Mouse (Mus musculus): ENCODE results near the gene Gm136. TPM values are rescaled to one million over a fixed set of nuclear protein-coding genes. Genes with fewer than 3 reads are reported as not detected.

Gm136 gene
- total and polyA plus RNA-seq, 3 experiments: not detected

DNA sequence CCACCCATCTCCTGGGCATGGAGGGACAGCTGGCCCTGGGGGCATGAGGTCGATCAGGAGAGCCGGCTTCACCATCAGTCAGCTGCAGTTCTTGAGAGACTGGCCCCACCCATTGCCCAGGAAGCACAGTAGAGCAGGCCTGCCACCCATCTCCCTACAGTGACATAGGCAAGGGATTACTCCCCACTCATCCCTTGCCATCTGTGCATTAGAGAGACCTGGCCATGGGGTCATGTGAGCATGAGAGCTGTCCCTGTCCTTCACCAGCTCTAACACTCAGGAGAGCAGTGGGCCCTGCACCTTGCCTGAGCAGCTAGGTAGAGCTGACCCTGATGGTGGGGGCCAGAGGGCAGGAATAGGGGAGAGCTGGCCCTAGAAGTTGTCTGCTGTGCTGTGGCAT lies 29.6 kb upstream of the Gm136 start:
- TF ChIP-seq GATA1 (IDR thresholded peaks at IDR 0.05; ENCODE audit: borderline replicate concordance, low read length) (no peak), TAL1 (conservative IDR thresholded peaks at IDR 0.05; ENCODE audit: low read depth, low read length) (no peak), GATA2 (IDR thresholded peaks at IDR 0.05; ENCODE audit: borderline replicate concordance, low read depth, low read length) (no peak), POLR2AphosphoS5 (IDR thresholded peaks at IDR 0.05; ENCODE audit: insufficient replicate concordance, low read depth, low read length) (no peak), CTCF (IDR thresholded peaks at IDR 0.05; ENCODE audit: low read depth, low read length) (no peak)
- Histone ChIP-seq H3K4me3 (ENCODE audit: low read depth, low read length) (no peak overlapping the region), H3K36me3 (replicated peaks) (no peaks in the 10 kb centered on the region)

DNA sequence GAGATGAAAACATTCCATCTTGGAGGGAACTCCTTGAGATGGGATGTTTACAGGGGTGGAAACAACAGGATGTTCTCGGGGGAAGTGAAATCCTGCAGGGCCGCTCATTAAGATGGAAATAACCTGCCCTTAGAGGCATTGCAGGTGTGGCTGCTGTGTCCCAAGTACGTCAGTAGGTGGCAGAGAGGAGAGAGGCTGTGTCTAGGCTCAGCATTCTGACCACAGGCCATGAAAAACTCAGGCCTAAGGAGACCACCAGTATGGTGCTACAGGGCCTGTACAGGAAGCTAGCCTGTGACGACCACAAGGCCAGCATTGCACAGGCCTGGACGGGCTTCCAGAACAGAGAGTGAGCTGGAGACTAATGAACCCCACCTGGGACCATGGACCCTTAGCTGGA lies 28.8 kb upstream of the Gm136 start:
- TF ChIP-seq TAL1 (conservative IDR thresholded peaks at IDR 0.05; ENCODE audit: low read depth, low read length) (no peak), CTCF (IDR thresholded peaks at IDR 0.05; ENCODE audit: low read depth, low read length) (no peak), POLR2AphosphoS5 (IDR thresholded peaks at IDR 0.05; ENCODE audit: insufficient replicate concordance, low read depth, low read length) (no peak), GATA1 (IDR thresholded peaks at IDR 0.05; ENCODE audit: borderline replicate concordance, low read length) (no peak), GATA2 (IDR thresholded peaks at IDR 0.05; ENCODE audit: borderline replicate concordance, low read depth, low read length) (no peak)
- ATAC-seq (ENCODE audit: extremely low read depth, insufficient number of reproducible peaks, low FRiP score, poor library complexity, severe bottlenecking): no peak
- no peak for DNase-seq (ENCODE audit: low spot score)

More for the DNA sequence above, 29.6 kb upstream of the Gm136 start:
- ATAC-seq (ENCODE audit: extremely low read depth, insufficient number of reproducible peaks, low FRiP score, poor library complexity, severe bottlenecking) (no peak), DNase-seq (ENCODE audit: low spot score) (no peak)
- Histone ChIP-seq H3K9me3 (replicated peaks) (peaks cover 2% of the 10 kb centered on the region; the same call in 1 of the 2 replicates), H3K27me3 (ENCODE audit: insufficient read depth, low read length) (peaks cover 34% of the 10 kb centered on the region), H3K4me1 (ENCODE audit: insufficient read depth, low read depth, low read length) (peaks cover 15% of the 10 kb centered on the region)

DNA sequence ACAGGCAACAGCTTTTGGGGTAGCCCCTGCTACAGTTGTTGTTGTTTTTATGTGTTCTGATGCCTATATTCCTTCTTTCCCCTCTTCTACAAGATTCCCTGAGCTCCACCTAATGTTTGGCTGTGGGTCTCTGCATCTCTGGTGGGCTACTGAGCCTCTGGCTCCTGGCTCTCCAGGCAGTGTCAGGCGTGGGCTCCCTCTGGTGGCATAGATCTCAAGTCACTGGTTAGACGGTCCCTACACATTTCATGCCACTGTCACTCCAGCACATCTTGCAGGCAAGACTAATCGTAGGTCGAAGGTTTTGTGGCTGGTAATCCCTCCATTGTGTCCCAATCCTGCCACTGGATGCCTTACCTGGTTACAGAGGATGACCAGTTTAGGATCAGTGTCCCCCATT lies 26.7 kb upstream of the Gm136 start:
- Histone ChIP-seq H3K27me3 (ENCODE audit: insufficient read depth, low read length) (peaks cover 21% of the 10 kb centered on the region), H3K9me3 (replicated peaks) (peaks cover 2% of the 10 kb centered on the region; the same call in 1 of the 2 replicates), H3K4me1 (ENCODE audit: insufficient read depth, low read depth, low read length) (peaks cover 18% of the 10 kb centered on the region), H3K4me3 (ENCODE audit: low read depth, low read length) (no peak overlapping the region), H3K36me3 (replicated peaks) (no peaks in the 10 kb centered on the region)
- no peak for TF ChIP-seq POLR2AphosphoS5 (IDR thresholded peaks at IDR 0.05; ENCODE audit: insufficient replicate concordance, low read depth, low read length)
- no peak for TF ChIP-seq CTCF (IDR thresholded peaks at IDR 0.05; ENCODE audit: low read depth, low read length)
- no peak for TF ChIP-seq GATA1 (IDR thresholded peaks at IDR 0.05; ENCODE audit: borderline replicate concordance, low read length)
- no peak for TF ChIP-seq GATA2 (IDR thresholded peaks at IDR 0.05; ENCODE audit: borderline replicate concordance, low read depth, low read length)
- TF ChIP-seq TAL1 (conservative IDR thresholded peaks at IDR 0.05; ENCODE audit: low read depth, low read length): no peak
- DNase-seq (ENCODE audit: low spot score): peak; percentile 12
- ATAC-seq (ENCODE audit: extremely low read depth, insufficient number of reproducible peaks, low FRiP score, poor library complexity, severe bottlenecking): no peak

More for the DNA sequence above, 28.8 kb upstream of the Gm136 start:
- Histone ChIP-seq H3K4me3 (ENCODE audit: low read depth, low read length) (no peak overlapping the region), H3K27me3 (ENCODE audit: insufficient read depth, low read length) (peaks cover 34% of the 10 kb centered on the region), H3K9me3 (replicated peaks) (peaks cover 2% of the 10 kb centered on the region; the same call in 1 of the 2 replicates), H3K36me3 (replicated peaks) (no peaks in the 10 kb centered on the region), H3K4me1 (ENCODE audit: insufficient read depth, low read depth, low read length) (peaks cover 15% of the 10 kb centered on the region)

DNA sequence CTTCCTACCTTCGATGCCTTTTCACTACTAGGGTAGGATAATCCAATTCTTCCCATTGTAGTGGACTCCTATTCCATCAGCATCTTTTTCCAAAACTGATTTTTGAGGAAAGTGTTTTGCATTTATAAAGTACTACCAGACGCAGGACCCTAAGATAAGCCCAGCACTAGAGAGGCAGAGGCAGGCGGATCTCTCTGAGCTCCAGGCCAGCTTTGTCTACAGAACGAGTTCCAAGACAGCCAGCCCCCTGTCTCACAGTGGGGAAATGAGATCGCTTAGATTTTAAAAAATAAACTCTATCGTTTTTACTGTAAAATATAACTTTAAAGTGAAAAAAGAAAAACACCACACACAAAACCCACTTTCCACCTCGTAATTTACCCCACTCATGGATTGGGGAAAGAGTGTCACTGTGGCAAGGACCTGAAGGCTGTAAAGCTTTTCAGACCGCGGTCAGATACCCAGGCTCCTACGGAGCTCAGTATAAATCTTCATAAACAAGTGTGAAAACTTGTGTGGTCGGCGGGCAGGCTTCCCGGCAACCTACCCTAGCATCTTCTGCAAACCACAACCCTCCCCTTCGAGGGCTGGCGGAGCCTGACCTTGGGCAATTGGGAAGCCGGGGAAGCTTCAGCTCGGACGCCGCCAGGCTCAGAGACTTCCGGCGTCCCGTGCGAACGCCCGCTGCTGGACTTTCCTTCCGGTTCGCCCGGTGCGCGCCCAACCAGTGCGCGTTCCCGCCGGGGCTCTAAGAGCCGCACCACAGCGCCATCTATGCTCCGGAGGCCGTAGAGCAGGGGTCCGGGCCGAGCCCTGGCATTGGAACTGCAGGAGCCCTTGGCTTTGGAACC lies 21.8 kb upstream of the Gm136 start, which contains the start of gene Smim8:
Smim8 (minus strand) TSS at position 747 of the 851 bp plus-strand sequence.
- no peaks in the 10 kb centered on the region for H3K27me3 ChIP-seq (ENCODE audit: insufficient read depth, low read length)
- peak within 1 kb of the TSS; percentile 74 for H3K4me3 ChIP-seq (ENCODE audit: low read depth, low read length)
- H3K9me3 ChIP-seq (replicated peaks): no peaks in the 10 kb centered on the region
- TF ChIP-seq POLR2AphosphoS5 (IDR thresholded peaks at IDR 0.05; ENCODE audit: insufficient replicate concordance, low read depth, low read length): no peak
- no peak for TF ChIP-seq TAL1 (conservative IDR thresholded peaks at IDR 0.05; ENCODE audit: low read depth, low read length)
- no peak for TF ChIP-seq GATA2 (IDR thresholded peaks at IDR 0.05; ENCODE audit: borderline replicate concordance, low read depth, low read length)
- TF ChIP-seq GATA1 (IDR thresholded peaks at IDR 0.05; ENCODE audit: borderline replicate concordance, low read length): no peak
- peak; percentile 35; the same call in 1 of the 2 replicates for TF ChIP-seq CTCF (IDR thresholded peaks at IDR 0.05; ENCODE audit: low read depth, low read length)
- H3K36me3 ChIP-seq (replicated peaks): peaks cover 8% of the 10 kb centered on the region
- peak; percentile 73 for DNase-seq (ENCODE audit: low spot score)
- peaks cover 37% of the 10 kb centered on the region for H3K4me1 ChIP-seq (ENCODE audit: insufficient read depth, low read depth, low read length)
- ATAC-seq (ENCODE audit: extremely low read depth, insufficient number of reproducible peaks, low FRiP score, poor library complexity, severe bottlenecking): peak; percentile 82

DNA sequence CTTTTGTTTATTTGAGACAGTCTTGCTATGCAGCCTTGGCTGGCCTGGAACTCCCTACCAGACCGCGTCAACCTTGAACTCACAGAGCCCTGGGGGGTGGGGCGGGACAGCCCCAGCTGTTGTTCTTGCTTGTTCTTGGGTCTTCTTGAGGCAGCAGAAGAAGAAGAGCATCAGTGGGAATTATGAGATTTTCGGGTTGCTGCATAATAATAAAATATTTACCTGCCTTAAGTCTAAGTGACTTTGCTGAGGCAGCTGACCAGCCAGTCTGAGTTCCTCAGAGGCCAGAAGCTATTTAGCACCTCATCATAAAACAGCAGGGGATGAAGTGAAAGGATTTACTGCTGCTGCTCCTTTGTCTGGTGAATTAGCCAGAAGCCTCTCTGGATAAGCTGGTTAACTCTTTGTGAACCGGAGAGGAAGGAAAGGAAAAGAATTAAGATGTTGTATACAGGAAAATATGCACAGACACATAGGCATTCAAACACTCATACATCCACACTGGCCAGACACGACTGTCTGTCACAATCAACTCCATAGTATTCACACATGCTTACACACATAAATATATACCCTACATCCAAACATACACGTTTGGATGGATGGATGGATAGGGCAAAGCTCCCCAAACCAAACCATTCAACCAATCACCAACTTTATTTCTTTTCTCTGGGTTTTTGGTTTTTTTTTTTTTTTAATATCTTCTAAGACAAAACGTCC lies 15.7 kb upstream of the Gm136 start:
- no peaks in the 10 kb centered on the region for H3K27me3 ChIP-seq (ENCODE audit: insufficient read depth, low read length)
- no peak for DNase-seq (ENCODE audit: low spot score)
- ATAC-seq (ENCODE audit: extremely low read depth, insufficient number of reproducible peaks, low FRiP score, poor library complexity, severe bottlenecking): no peak
- no peak overlapping the region for H3K4me3 ChIP-seq (ENCODE audit: low read depth, low read length)
- H3K36me3 ChIP-seq (replicated peaks): peaks cover 42% of the 10 kb centered on the region
- H3K4me1 ChIP-seq (ENCODE audit: insufficient read depth, low read depth, low read length): peaks cover 17% of the 10 kb centered on the region
- TF ChIP-seq GATA1 (IDR thresholded peaks at IDR 0.05; ENCODE audit: borderline replicate concordance, low read length) (no peak), GATA2 (IDR thresholded peaks at IDR 0.05; ENCODE audit: borderline replicate concordance, low read depth, low read length) (no peak), TAL1 (conservative IDR thresholded peaks at IDR 0.05; ENCODE audit: low read depth, low read length) (no peak), CTCF (IDR thresholded peaks at IDR 0.05; ENCODE audit: low read depth, low read length) (no peak), POLR2AphosphoS5 (IDR thresholded peaks at IDR 0.05; ENCODE audit: insufficient replicate concordance, low read depth, low read length) (no peak)
- H3K9me3 ChIP-seq (replicated peaks): no peaks in the 10 kb centered on the region

DNA sequence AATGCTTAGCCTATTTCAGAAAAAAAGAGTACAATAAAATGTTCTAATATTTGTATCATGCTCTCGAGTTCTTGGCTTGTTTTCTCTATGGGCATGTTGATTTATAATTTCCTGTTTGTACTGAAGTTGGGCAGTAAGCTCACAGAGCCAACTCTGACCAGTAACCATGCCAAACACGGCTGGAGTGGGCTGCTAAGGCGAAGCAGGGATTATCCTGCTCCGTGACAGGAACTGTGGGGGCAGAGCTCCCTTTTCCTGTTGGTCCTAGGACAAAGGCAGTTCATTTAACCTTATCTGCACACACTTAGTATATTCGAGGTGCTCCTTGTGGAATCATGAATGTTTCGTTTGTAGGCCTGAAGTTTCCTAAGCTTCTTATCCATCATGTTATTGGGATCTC lies 6.8 kb downstream of the Gm136 start:
- ATAC-seq (ENCODE audit: extremely low read depth, insufficient number of reproducible peaks, low FRiP score, poor library complexity, severe bottlenecking): no peak
- no peaks in the 10 kb centered on the region for H3K4me1 ChIP-seq (ENCODE audit: insufficient read depth, low read depth, low read length)
- TF ChIP-seq GATA2 (IDR thresholded peaks at IDR 0.05; ENCODE audit: borderline replicate concordance, low read depth, low read length) (no peak), GATA1 (IDR thresholded peaks at IDR 0.05; ENCODE audit: borderline replicate concordance, low read length) (no peak), CTCF (IDR thresholded peaks at IDR 0.05; ENCODE audit: low read depth, low read length) (no peak), TAL1 (conservative IDR thresholded peaks at IDR 0.05; ENCODE audit: low read depth, low read length) (no peak), POLR2AphosphoS5 (IDR thresholded peaks at IDR 0.05; ENCODE audit: insufficient replicate concordance, low read depth, low read length) (no peak)

More for the DNA sequence above, 6.8 kb downstream of the Gm136 start:
- Histone ChIP-seq H3K9me3 (replicated peaks) (no peaks in the 10 kb centered on the region), H3K27me3 (ENCODE audit: insufficient read depth, low read length) (peaks cover 28% of the 10 kb centered on the region), H3K4me3 (ENCODE audit: low read depth, low read length) (no peak overlapping the region), H3K36me3 (replicated peaks) (no peaks in the 10 kb centered on the region)
- DNase-seq (ENCODE audit: low spot score): no peak
